Mouse (Mus musculus) heart, adult 9 months (tissue): ENCODE measurements at regions not wholly inside any gene's neighbourhood (a gene's known extent, or its start where the extent isn't known, plus 50 kb on each side); places are given as distances from the start of the nearest gene placed in this dataset.

Source experiments
- DNase-seq, 2 experiments: peaks; one replicate each; pipeline ENCODE4 v3.0.0; 2022; ENCODE audit warnings: low spot score in 2 of 2

- no peak for DNase-seq
Observed at GRCm38 (mm10) chr13:85639376-85640229, 350.7 kb upstream of the Rasa1 start.

- peak; percentile 43 to 46 for DNase-seq
Observed at GRCm38 (mm10) chr13:85629506-85630175, 340.7 kb upstream of the Rasa1 start.
